Mouse (Mus musculus): Measurements from ENCODE around the gene Sympk.

GRCm38 (mm10) chr7:19012882-19013281 lies 11.3 kb upstream of the Sympk start:
- TF ChIP-seq CEBPB (IDR thresholded peaks at IDR 0.05; ENCODE audit: insufficient read depth, poor library complexity, severe bottlenecking) (no peak), E2F4 (IDR thresholded peaks at IDR 0.05; ENCODE audit: insufficient read depth) (no peak), POLR2AphosphoS2 (IDR thresholded peaks at IDR 0.05; ENCODE audit: insufficient read length, low read depth) (no peak)
